Mouse (Mus musculus): ENCODE measurements around the gene Skint2. TPM values are rescaled to one million over a fixed set of nuclear protein-coding genes. Genes with fewer than 3 reads are reported as not detected.

Skint2 gene
- 0.06 and 0.19 TPM in 2 replicates for polyA plus RNA-seq (2012; rRNA removed)

GRCm38 (mm10) chr4:112556894-112557293, at the start of gene Skint2:
Gene Skint2, plus strand, starts transcription at chr4:112557194.

Other genes starting within 250 kb of the Skint2 start
- gene Skint9, start 123.2 kb upstream of the Skint2 start, polyA plus RNA-seq (2012; rRNA removed): not detected in 2 replicates
- gene Skint10, start 217.7 kb downstream of the Skint2 start, polyA plus RNA-seq (2012; rRNA removed): 0.11 and 0.28 TPM in 2 replicates

Data from stomach, adult 2 months (tissue).